Mouse (Mus musculus) MEL (cell line): ENCODE results near the gene Prss35. TPM values are rescaled to one million over a fixed set of nuclear protein-coding genes. Genes with fewer than 3 reads are reported as not detected.

Experiments used
- DNase-seq: peaks from one replicate; pipeline ENCODE4 v3.0.0; 2011; ENCODE audit warnings: low read depth, low spot score
- H3K27ac ChIP-seq: 2 replicates; pipeline ENCODE4 v1.5.1; 2012; ENCODE audit warnings: low read depth, mild to moderate bottlenecking, control low read depth, low read length, moderate library complexity; ENCODE audit not compliant: control insufficient read depth
- H3K27me3 ChIP-seq, 2 experiments: fragments of 150-350 bp in 1 of 2; sonication (generic) in 1 of 2; 2 replicates each; pipeline ENCODE4 v1.6.1; 2012; ENCODE audit warnings: low read length in 2 of 2, mild to moderate bottlenecking in 2 of 2, improper control_type of control experiment in 1 of 2, moderate library complexity in 1 of 2; ENCODE audit not compliant: insufficient read depth in 2 of 2, control insufficient read depth in 1 of 2
- H3K36me3 ChIP-seq, 2 experiments: 2 replicates each; pipeline ENCODE4 v1.6.1; 2012 to 2014; ENCODE audit warnings: low read length in 2 of 2, improper control_type of control experiment in 1 of 2, inconsistent platforms in 1 of 2, mild to moderate bottlenecking in 1 of 2; ENCODE audit not compliant: insufficient read depth in 2 of 2, control insufficient read depth in 1 of 2
- H3K4me1 ChIP-seq, 2 experiments: fragments of 150-350 bp in 1 of 2; sonication (generic) in 1 of 2; 2 replicates each; pipeline ENCODE4 v1.6.1; 2012; ENCODE audit warnings: low read length in 2 of 2, improper control_type of control experiment in 1 of 2, mild to moderate bottlenecking in 1 of 2; ENCODE audit not compliant: insufficient read depth in 2 of 2, control insufficient read depth in 1 of 2
- H3K4me3 ChIP-seq, 2 experiments: fragments of 150-350 bp in 1 of 2; sonication (generic) in 1 of 2; 2 replicates each; pipeline ENCODE4 v1.5.1; 2012; ENCODE audit warnings: low read depth in 2 of 2, low read length in 2 of 2, mild to moderate bottlenecking in 2 of 2, moderate library complexity in 2 of 2, control low read depth in 1 of 2, improper control_type of control experiment in 1 of 2; ENCODE audit not compliant: control insufficient read depth in 1 of 2, insufficient read depth in 1 of 2
- H3K79me2 ChIP-seq: 2 replicates; pipeline ENCODE4 v1.6.1; 2012; ENCODE audit warnings: mild to moderate bottlenecking, low read length, moderate library complexity; ENCODE audit not compliant: control insufficient read depth, poor library complexity, insufficient read depth
- H3K9ac ChIP-seq: 2 replicates; pipeline ENCODE4 v1.6.1; 2012; ENCODE audit warnings: low read depth, mild to moderate bottlenecking, control low read depth, low read length, moderate library complexity; ENCODE audit not compliant: control insufficient read depth, poor library complexity, severe bottlenecking
- H3K9me3 ChIP-seq: fragments of 150-350 bp; sonication (generic); replicated peaks from 2 replicates; pipeline ENCODE4 v1.6.1; 2012; ENCODE audit warnings: mild to moderate bottlenecking, low read length, improper control_type of control experiment, moderate library complexity; ENCODE audit not compliant: insufficient read depth
- E2F4 ChIP-seq: IDR thresholded peaks from 2 replicates; pipeline ENCODE4 v1.6.1; 2011; ENCODE audit warnings: low read depth, low read length, improper control_type of control experiment, borderline replicate concordance
- EP300 ChIP-seq, 2 experiments: IDR thresholded peaks; 2 replicates each; pipeline ENCODE4 v1.6.1; 2011; ENCODE audit warnings: improper control_type of control experiment in 2 of 2, low read length in 2 of 2, low read depth in 1 of 2, mild to moderate bottlenecking in 1 of 2
- ETS1 ChIP-seq: IDR thresholded peaks from 2 replicates; pipeline ENCODE4 v1.6.1; 2012; ENCODE audit warnings: low read depth, mild to moderate bottlenecking, inconsistent platforms, low read length, improper control_type of control experiment, moderate library complexity
- GATA1 ChIP-seq: IDR thresholded peaks from 2 replicates; pipeline ENCODE4 v1.6.1; 2011; ENCODE audit warnings: low read depth, low read length, improper control_type of control experiment
- HCFC1 ChIP-seq: IDR thresholded peaks from 2 replicates; pipeline ENCODE4 v1.6.1; 2012; ENCODE audit warnings: low read depth, mild to moderate bottlenecking, inconsistent platforms, low read length, improper control_type of control experiment, moderate library complexity
- MAFK ChIP-seq: IDR thresholded peaks from 2 replicates; pipeline ENCODE4 v1.6.1; 2011; ENCODE audit warnings: low read depth, mild to moderate bottlenecking, low read length, improper control_type of control experiment, borderline replicate concordance
- MAX ChIP-seq: IDR thresholded peaks from 2 replicates; pipeline ENCODE4 v1.6.1; 2011; ENCODE audit warnings: low read length, improper control_type of control experiment
- NELFE ChIP-seq: IDR thresholded peaks from 2 replicates; pipeline ENCODE4 v1.6.1; 2011; ENCODE audit warnings: low read depth, low read length, improper control_type of control experiment
- NRF1 ChIP-seq: IDR thresholded peaks from 2 replicates; pipeline ENCODE4 v1.6.1; 2014; ENCODE audit warnings: low read depth, mild to moderate bottlenecking, inconsistent platforms, low read length, improper control_type of control experiment, moderate library complexity; ENCODE audit not compliant: poor library complexity, insufficient read depth, severe bottlenecking
- POLR2AphosphoS2 ChIP-seq: IDR thresholded peaks from 2 replicates; pipeline ENCODE4 v1.6.1; 2011; ENCODE audit warnings: low read length, improper control_type of control experiment
- RCOR1 ChIP-seq: IDR thresholded peaks from 2 replicates; pipeline ENCODE4 v1.6.1; 2012; ENCODE audit warnings: low read depth, mild to moderate bottlenecking, inconsistent platforms, low read length, improper control_type of control experiment
- TAL1 ChIP-seq: IDR thresholded peaks from 2 replicates; pipeline ENCODE4 v1.6.1; 2012; ENCODE audit warnings: mild to moderate bottlenecking, inconsistent platforms, low read length, moderate library complexity, mixed read lengths
- TCF12 ChIP-seq: IDR thresholded peaks from 2 replicates; pipeline ENCODE4 v1.6.1; 2014; ENCODE audit warnings: low read depth, mild to moderate bottlenecking, inconsistent platforms, low read length, improper control_type of control experiment, moderate library complexity
- USF2 ChIP-seq, 2 experiments: IDR thresholded peaks; 2 replicates each; pipeline ENCODE4 v1.6.1; 2011 to 2012; ENCODE audit warnings: improper control_type of control experiment in 2 of 2, low read length in 2 of 2, borderline replicate concordance in 1 of 2, inconsistent platforms in 1 of 2, low read depth in 1 of 2, mild to moderate bottlenecking in 1 of 2; ENCODE audit not compliant: insufficient read depth in 1 of 2
- ZKSCAN1 ChIP-seq: IDR thresholded peaks from 2 replicates; pipeline ENCODE4 v1.6.1; 2012; ENCODE audit warnings: low read depth, mild to moderate bottlenecking, inconsistent platforms, low read length, improper control_type of control experiment, moderate library complexity
- polyA plus RNA-seq, 2 experiments: library from polyadenylated mRNA; stranded (reverse) in 1 of 2; unstranded in 1 of 2; fragments of >175 nt in 1 of 2; fragments of >200 nt in 1 of 2; gene quantifications; 2 replicates each; pipeline versions ENCODE4 v1.2.1 to v1.2.4; 2012; ENCODE audit warnings: low replicate concordance in 2 of 2, low read depth in 1 of 2; ENCODE audit not compliant: insufficient read length in 2 of 2, insufficient read depth in 1 of 2, missing spikeins in 1 of 2
- total RNA-seq: library from RNA; depleted of rRNA; stranded (reverse); fragments of 300-350 nt; gene quantifications from 2 replicates; pipeline ENCODE4 v1.2.3, GENCODE M21; 2012

Prss35 gene
- total and polyA plus RNA-seq, 3 experiments, result not detected

GRCm38 (mm10) chr9:86726381-86726720 is 17.1 kb upstream of the Prss35 start:
- H3K27ac ChIP-seq, result no peak overlapping the region
- no peak for TF ChIP-seq MAX
- TF ChIP-seq TCF12, result no peak
- TF ChIP-seq USF2 (IDR thresholded peaks at IDR 0.05; ENCODE audit: borderline replicate concordance in 1 of 2, insufficient read depth in 1 of 2, low read depth in 1 of 2, low read length in 2 of 2), result no peak
- TF ChIP-seq NELFE, result no peak
- no peak for TF ChIP-seq ZKSCAN1
- no peak for TF ChIP-seq NRF1
- no peak for TF ChIP-seq TAL1
- TF ChIP-seq MAFK, result no peak
- TF ChIP-seq GATA1, result no peak
- no peak for DNase-seq
- H3K9ac ChIP-seq, result no peak overlapping the region
- H3K36me3 ChIP-seq, result peaks cover 0 to 8% of the 10 kb centered on the region in 2 experiments; a peak in 2 of 4 replicates
- peaks cover 4 to 5% of the 10 kb centered on the region in 2 experiments; a peak in 3 of 4 replicates for H3K4me1 ChIP-seq
- no peak overlapping the region for H3K4me3 ChIP-seq
- no peaks in the 10 kb centered on the region; a peak in 1 of 4 replicates for H3K27me3 ChIP-seq
- no peaks in the 10 kb centered on the region for H3K9me3 ChIP-seq
- H3K79me2 ChIP-seq, result no peaks in the 10 kb centered on the region

- peak; percentile 41 for DNase-seq
- TF ChIP-seq GATA1 (peak; percentile 44; the same call in 1 of the 2 replicates), EP300 (IDR thresholded peaks at IDR 0.05; ENCODE audit: low read depth in 1 of 2, low read length in 2 of 2) (0 out of 4 replicates have a peak, but pooled peaks of 1 of the 2 experiments have one; percentile 22), HCFC1 (no peak), RCOR1 (no peak)
- H3K4me3 ChIP-seq, result no peak overlapping the region
- H3K36me3 ChIP-seq, result peaks cover 0 to 8% of the 10 kb centered on the region in 2 experiments; a peak in 2 of 4 replicates
- H3K9me3 ChIP-seq, result no peaks in the 10 kb centered on the region
- H3K27ac ChIP-seq, result no peak overlapping the region
- no peak overlapping the region for H3K9ac ChIP-seq
- H3K4me1 ChIP-seq, result peaks cover 4 to 5% of the 10 kb centered on the region in 2 experiments; a peak in 3 of 4 replicates
- H3K27me3 ChIP-seq, result no peaks in the 10 kb centered on the region
- no peaks in the 10 kb centered on the region for H3K79me2 ChIP-seq
Observed at GRCm38 (mm10) chr9:86728214-86728814, 15.1 kb upstream of the Prss35 start.

- H3K4me1 ChIP-seq, result peaks cover 4 to 5% of the 10 kb centered on the region in 2 experiments; a peak in 3 of 4 replicates
- H3K27ac ChIP-seq, result no peak overlapping the region
- H3K4me3 ChIP-seq, result no peak overlapping the region
- no peak overlapping the region for H3K9ac ChIP-seq
- no peaks in the 10 kb centered on the region for H3K27me3 ChIP-seq
- no peaks in the 10 kb centered on the region for H3K79me2 ChIP-seq
- H3K9me3 ChIP-seq, result no peaks in the 10 kb centered on the region
- DNase-seq, result peak; percentile 35
- peaks cover 0 to 8% of the 10 kb centered on the region in 2 experiments; a peak in 2 of 4 replicates for H3K36me3 ChIP-seq
- peak; percentile 25 to 30; a peak in 1 of 4 replicates for TF ChIP-seq EP300 (IDR thresholded peaks at IDR 0.05; ENCODE audit: low read depth in 1 of 2, low read length in 2 of 2)
- peak; percentile 13; the same call in 1 of the 2 replicates for TF ChIP-seq GATA1
- TF ChIP-seq MAX, result peak; percentile 51
- no peak for TF ChIP-seq ETS1
- no peak for TF ChIP-seq E2F4
- TF ChIP-seq POLR2AphosphoS2, result no peak
Observed at GRCm38 (mm10) chr9:86729084-86729483, 14.4 kb upstream of the Prss35 start.
